Mouse (Mus musculus): Measurements from ENCODE around the gene ccdc198.
"Not testable (repeated sequence)": the region's sequence is repeated elsewhere in the genome, so short reads cannot be mapped to it uniquely, and the experiment has no call there.

DNA sequence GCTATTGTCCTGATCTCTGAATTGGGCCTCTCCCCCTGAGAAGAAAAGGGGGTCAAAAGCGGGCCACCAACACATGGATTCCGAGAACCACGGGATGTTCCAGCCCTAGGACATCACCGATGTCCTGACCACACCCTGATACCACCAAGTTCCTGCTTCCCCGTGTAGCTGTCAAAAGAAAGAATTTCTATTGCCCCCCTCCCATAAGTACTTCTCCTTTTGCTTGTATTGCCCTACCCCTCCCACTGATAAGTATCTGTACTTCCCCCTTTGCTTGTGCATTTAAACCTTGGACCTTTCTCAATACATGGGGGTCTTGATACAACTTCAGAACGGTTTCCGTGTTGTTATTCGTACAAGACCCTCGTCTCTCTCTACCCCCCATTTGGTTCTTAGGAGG lies 33.2 kb upstream of the ccdc198 start:
- not testable (repeated sequence) for TF ChIP-seq CTCF (IDR thresholded peaks at IDR 0.05; ENCODE audit: control insufficient read depth, insufficient read depth, insufficient replicate concordance, low read depth, low read length); POLR2A (IDR thresholded peaks at IDR 0.05; ENCODE audit: control insufficient read depth, low read depth, low read length)

All from testis, adult 2 months (tissue).